Mouse (Mus musculus): Measurements from ENCODE around the gene Fbp1. TPM values are rescaled to one million over a fixed set of nuclear protein-coding genes. Genes with fewer than 3 reads are reported as not detected.
"Not testable (repeated sequence)": the region's sequence is repeated elsewhere in the genome, so short reads cannot be mapped to it uniquely, and the experiment has no call there.

Fbp1 gene
- polyA plus RNA-seq, 1 experiment from 2014 or later = 0.35 TPM

GRCm38 (mm10) chr13:62832239-62832638, 55.8 kb downstream of the Fbp1 start:
- Histone ChIP-seq H3K9me3 (ENCODE audit: control insufficient read depth, low read length) (no peaks in the 10 kb centered on the region), H3K36me3 (ENCODE audit: control insufficient read depth, insufficient read depth, low read length) (no peaks in the 10 kb centered on the region), H3K27ac (replicated peaks in 1 of 2; ENCODE audit: control insufficient read depth in 1 of 2, insufficient read depth in 1 of 2, low read depth in 2 of 2, low read length in 2 of 2) (no peak overlapping the region), H3K9ac (ENCODE audit: low read length) (no peak overlapping the region), H3K4me3 (ENCODE audit: control insufficient read depth in 1 of 2, insufficient read depth in 1 of 2, low read depth in 1 of 2, low read length in 2 of 2) (no peak overlapping the region), H3K4me2 (ENCODE audit: low read length) (no peak overlapping the region), H3K4me1 (ENCODE audit: control insufficient read depth in 2 of 2, insufficient read depth in 2 of 2, low read length in 2 of 2) (no peaks in the 10 kb centered on the region; a peak in 1 of 4 replicates), H3K27me3 (ENCODE audit: control insufficient read depth, insufficient read depth, low read length) (no peaks in the 10 kb centered on the region)
- 57% methylated on average over 2 of the region's 2 CpGs for WGBS
- no peak for ATAC-seq (ENCODE audit: insufficient number of reproducible peaks, insufficient read depth, low FRiP score, low read depth)

GRCm38 (mm10) chr13:62815705-62816104, 72.4 kb downstream of the Fbp1 start:
- H3K36me3 ChIP-seq (ENCODE audit: control insufficient read depth, insufficient read depth, low read length); H3K27ac ChIP-seq (replicated peaks in 1 of 2; ENCODE audit: control insufficient read depth in 1 of 2, insufficient read depth in 1 of 2, low read depth in 2 of 2, low read length in 2 of 2); ATAC-seq (ENCODE audit: insufficient number of reproducible peaks, insufficient read depth, low FRiP score, low read depth); H3K27me3 ChIP-seq (ENCODE audit: control insufficient read depth, insufficient read depth, low read length); H3K9ac ChIP-seq (ENCODE audit: low read length); H3K4me3 ChIP-seq (ENCODE audit: control insufficient read depth in 1 of 2, insufficient read depth in 1 of 2, low read depth in 1 of 2, low read length in 2 of 2); H3K4me2 ChIP-seq (ENCODE audit: low read length); H3K9me3 ChIP-seq (ENCODE audit: control insufficient read depth, low read length); H3K4me1 ChIP-seq (ENCODE audit: control insufficient read depth in 2 of 2, insufficient read depth in 2 of 2, low read length in 2 of 2): not testable (repeated sequence)
- 79% methylated on average over 3 of the region's 3 CpGs for WGBS

Other genes starting within 250 kb of the Fbp1 start
- gene Platr25, start 127.6 kb downstream of the Fbp1 start, polyA plus RNA-seq (2014; fragmentation: Nextera tagmentation; extraction: Ambion mirVana) = 15.5 and 15.6 TPM in 2 replicates
- gene Gm5141, start 102.5 kb downstream of the Fbp1 start, polyA plus RNA-seq (2014; fragmentation: Nextera tagmentation; extraction: Ambion mirVana) = 6.5 and 6.9 TPM in 2 replicates
- gene Fbp2, start 29.9 kb downstream of the Fbp1 start, polyA plus RNA-seq (2014; fragmentation: Nextera tagmentation; extraction: Ambion mirVana) = 0.22 and 0.45 TPM in 2 replicates
- 62.7 and 69.5 TPM in 2 replicates for gene 2010111I01Rik, start 76.6 kb upstream of the Fbp1 start, polyA plus RNA-seq (2014; fragmentation: Nextera tagmentation; extraction: Ambion mirVana)